Mouse (Mus musculus) E14TG2a.4 (cell line): ENCODE results near the gene Cops9.

Experiments used
- H3K27me3 ChIP-seq: 2 replicates; pipeline ENCODE4 v1.6.1; 2014; ENCODE audit warnings: low read length, control low read depth; ENCODE audit not compliant: insufficient read depth
- H3K36me3 ChIP-seq: 2 replicates; pipeline ENCODE4 v1.6.1; 2014; ENCODE audit warnings: low read length, control low read depth; ENCODE audit not compliant: insufficient read depth
- H3K4me1 ChIP-seq: replicated peaks from 2 replicates; pipeline ENCODE4 v1.6.1; 2014; ENCODE audit warnings: low read depth, low read length, control low read depth
- H3K4me3 ChIP-seq: replicated peaks from 2 replicates; pipeline ENCODE4 v1.5.1; 2014; ENCODE audit warnings: mild to moderate bottlenecking, low read length
- H3K9me3 ChIP-seq: 2 replicates; pipeline ENCODE4 v1.6.1; 2014; ENCODE audit warnings: low read length, control low read depth
- CTCF ChIP-seq: conservative IDR thresholded peaks from 2 replicates; pipeline ENCODE4 v1.5.1; 2014; ENCODE audit warnings: low read length
- NANOG ChIP-seq: IDR thresholded peaks from 2 replicates; pipeline ENCODE4 v1.6.1; 2014; ENCODE audit warnings: borderline replicate concordance, low read length, mixed read lengths
- POU5F1 ChIP-seq: IDR thresholded peaks from 2 replicates; pipeline ENCODE4 v1.6.1; 2014; ENCODE audit warnings: low read length, borderline replicate concordance

Gene Cops9

DNA sequence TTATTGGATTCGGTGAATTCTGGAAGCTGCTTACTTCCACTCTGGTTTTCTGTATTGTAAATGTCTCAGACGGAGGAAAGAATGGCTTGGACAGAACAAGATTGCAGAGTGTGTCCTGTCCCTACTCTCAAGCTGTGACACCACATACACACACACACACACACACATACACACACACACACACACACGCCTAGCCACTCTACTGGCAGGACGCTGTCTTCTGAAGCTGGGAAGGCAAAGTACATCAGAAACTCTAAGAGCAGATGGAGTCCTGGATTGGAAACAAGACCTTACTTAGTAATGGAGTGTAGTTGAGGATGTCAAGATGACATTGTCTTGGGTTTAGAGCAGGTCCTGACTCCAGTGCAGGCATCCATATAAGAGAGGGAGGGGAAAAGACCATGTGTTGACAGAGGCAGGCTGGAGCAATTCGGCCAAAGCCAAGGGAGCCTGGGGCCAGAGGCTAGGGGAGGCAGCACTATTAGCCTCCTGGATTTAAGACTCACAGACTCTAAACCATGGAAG lies 31.5 kb upstream of the Cops9 start:
- Histone ChIP-seq H3K36me3 (no peaks in the 10 kb centered on the region), H3K27me3 (peaks cover 18% of the 10 kb centered on the region), H3K9me3 (peaks cover 18% of the 10 kb centered on the region), H3K4me3 (no peak overlapping the region), H3K4me1 (no peaks in the 10 kb centered on the region)
- TF ChIP-seq CTCF (no peak), POU5F1 (no peak), NANOG (no peak)

- H3K4me1 ChIP-seq: no peaks in the 10 kb centered on the region
- no peak overlapping the region for H3K4me3 ChIP-seq
- no peaks in the 10 kb centered on the region for H3K36me3 ChIP-seq
- H3K27me3 ChIP-seq: peaks cover 21% of the 10 kb centered on the region
- TF ChIP-seq CTCF (no peak), POU5F1 (no peak), NANOG (no peak)
- peaks cover 14% of the 10 kb centered on the region for H3K9me3 ChIP-seq
Observed at GRCm38 (mm10) chr1:92671326-92671725, 29.5 kb upstream of the Cops9 start.

GRCm38 (mm10) chr1:92669430-92669829 lies 27.6 kb upstream of the Cops9 start:
- no peak for TF ChIP-seq POU5F1
- TF ChIP-seq CTCF: no peak
- TF ChIP-seq NANOG: no peak
- 0 out of 2 replicates have a peak, but pooled peaks cover 5% of the 10 kb centered on the region for H3K9me3 ChIP-seq
- no peak overlapping the region for H3K4me3 ChIP-seq
- H3K27me3 ChIP-seq: peaks cover 17% of the 10 kb centered on the region
- no peaks in the 10 kb centered on the region for H3K4me1 ChIP-seq
- no peaks in the 10 kb centered on the region for H3K36me3 ChIP-seq

- H3K36me3 ChIP-seq: no peaks in the 10 kb centered on the region
Observed at GRCm38 (mm10) chr1:92667106-92667505, 25.3 kb upstream of the Cops9 start.

DNA sequence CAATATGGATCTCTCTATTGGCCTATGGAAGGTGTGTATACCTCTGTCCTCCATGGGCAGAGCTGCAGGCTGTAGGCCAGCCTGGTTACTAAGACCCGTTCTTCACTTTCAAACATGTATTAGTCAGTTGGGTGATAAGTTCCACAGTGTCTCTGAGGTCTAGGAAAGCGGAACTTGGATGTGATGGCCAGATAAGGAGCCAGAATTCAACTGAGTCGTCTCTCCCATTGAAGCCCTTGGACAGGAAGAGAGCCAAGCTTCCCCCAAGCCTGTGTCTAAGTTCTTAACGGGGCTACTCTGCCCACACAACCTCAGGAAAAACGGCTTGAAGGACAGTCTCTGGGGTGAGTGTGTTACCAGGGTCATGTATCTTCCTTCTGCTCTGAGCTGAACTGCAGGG lies 17.6 kb upstream of the Cops9 start:
- Histone ChIP-seq H3K4me1 (no peaks in the 10 kb centered on the region), H3K9me3 (no peaks in the 10 kb centered on the region), H3K4me3 (no peak overlapping the region), H3K27me3 (peaks cover 22% of the 10 kb centered on the region), H3K36me3 (no peaks in the 10 kb centered on the region)
- no peak for TF ChIP-seq NANOG
- no peak for TF ChIP-seq POU5F1
- TF ChIP-seq CTCF: no peak

More at GRCm38 (mm10) chr1:92667106-92667505, 25.3 kb upstream of the Cops9 start:
- H3K9me3 ChIP-seq: 0 out of 2 replicates have a peak, but pooled peaks cover 5% of the 10 kb centered on the region
- H3K4me3 ChIP-seq: no peak overlapping the region
- no peak for TF ChIP-seq POU5F1
- no peak for TF ChIP-seq NANOG
- TF ChIP-seq CTCF: no peak
- no peaks in the 10 kb centered on the region for H3K4me1 ChIP-seq
- peaks cover 12% of the 10 kb centered on the region for H3K27me3 ChIP-seq

- H3K9me3 ChIP-seq: no peaks in the 10 kb centered on the region
- TF ChIP-seq NANOG (no peak), POU5F1 (no peak), CTCF (no peak)
Observed at GRCm38 (mm10) chr1:92657025-92657820, 15.4 kb upstream of the Cops9 start.

DNA sequence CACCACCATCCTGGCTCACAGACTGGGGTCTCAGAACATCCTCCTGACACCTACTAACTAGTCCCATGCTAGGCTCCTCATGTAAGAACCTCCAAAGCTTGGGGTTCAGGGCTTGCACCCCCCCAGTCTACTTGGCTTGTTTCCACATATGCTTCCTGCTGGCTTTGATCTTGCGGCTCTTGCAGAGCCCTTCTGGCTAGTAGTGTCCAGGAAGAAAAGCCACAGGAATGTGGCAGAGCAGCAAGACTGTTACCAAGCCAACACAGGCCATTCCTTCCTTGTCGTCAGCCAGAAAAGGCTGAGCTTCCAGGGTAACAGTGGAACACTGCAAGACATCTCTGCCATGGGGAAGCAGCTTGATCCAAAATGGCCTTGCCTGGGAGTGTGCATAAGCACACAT lies 12.9 kb upstream of the Cops9 start:
- TF ChIP-seq NANOG (no peak), CTCF (no peak), POU5F1 (no peak)
- H3K4me3 ChIP-seq: no peak overlapping the region
- H3K4me1 ChIP-seq: no peaks in the 10 kb centered on the region
- peaks cover 34% of the 10 kb centered on the region for H3K27me3 ChIP-seq
- no peaks in the 10 kb centered on the region for H3K9me3 ChIP-seq
- no peaks in the 10 kb centered on the region for H3K36me3 ChIP-seq

More at GRCm38 (mm10) chr1:92657025-92657820, 15.4 kb upstream of the Cops9 start:
- Histone ChIP-seq H3K27me3 (peaks cover 29% of the 10 kb centered on the region), H3K4me3 (no peak overlapping the region), H3K36me3 (no peaks in the 10 kb centered on the region), H3K4me1 (no peaks in the 10 kb centered on the region)

- Histone ChIP-seq H3K27me3 (peaks cover 32% of the 10 kb centered on the region), H3K4me3 (no peak overlapping the region), H3K4me1 (peaks cover 6% of the 10 kb centered on the region), H3K36me3 (no peaks in the 10 kb centered on the region), H3K9me3 (no peaks in the 10 kb centered on the region)
- TF ChIP-seq NANOG (no peak), POU5F1 (no peak), CTCF (no peak)
Observed at GRCm38 (mm10) chr1:92653179-92653578, 11.4 kb upstream of the Cops9 start.
